Mouse (Mus musculus) stomach, embryonic 16.5 days (tissue): ENCODE measurements around the gene Cyp4a12a. TPM values are rescaled to one million over a fixed set of nuclear protein-coding genes. Genes with fewer than 3 reads are reported as not detected.

Source experiments
- polyA plus RNA-seq: library from polyadenylated mRNA; unstranded; fragments of >200 nt; fragmentation: Nextera tagmentation; extraction: Ambion mirVana; gene quantifications from 2 replicates; pipeline ENCODE4 v1.2.1, GENCODE M21; 2015

Gene Cyp4a12a
- polyA plus RNA-seq, 1 experiment from 2014 or later = not detected

Other genes with a start within 250 kb of the Cyp4a12a start
- gene Tal1, start 242.6 kb upstream of the Cyp4a12a start, polyA plus RNA-seq = 0.59 and 1.1 TPM in 2 replicates
- 130 and 180 TPM in 2 replicates for gene Pdzk1ip1, start 210.3 kb upstream of the Cyp4a12a start, polyA plus RNA-seq
- 0.46 and 0.61 TPM in 2 replicates for gene Cyp4x1, start 164.8 kb upstream of the Cyp4a12a start, polyA plus RNA-seq
- gene Cyp4a29, start 57.0 kb upstream of the Cyp4a12a start, polyA plus RNA-seq = not detected in 2 replicates
- gene Cyp4a12b, start 112.6 kb downstream of the Cyp4a12a start, polyA plus RNA-seq = not detected in 2 replicates
- gene Cyp4a30b, start 153.6 kb downstream of the Cyp4a12a start, polyA plus RNA-seq = not detected in 2 replicates
- gene Cyp4a14, start 197.1 kb downstream of the Cyp4a12a start, polyA plus RNA-seq = not detected in 2 replicates
- gene Cyp4a10, start 219.2 kb downstream of the Cyp4a12a start, polyA plus RNA-seq = 0.08 TPM in 1 of 2 replicates, not detected in the other